Mouse (Mus musculus) embryonic facial prominence, embryonic 13.5 days (tissue): ENCODE data around the gene Nrxn3. TPM values are rescaled to one million over a fixed set of nuclear protein-coding genes. Genes with fewer than 3 reads are reported as not detected.

Source experiments
- ATAC-seq: fragments of 200-750 bp; cut with Nextera tagmentation; 2 replicates; pipeline ENCODE4 v1.8.0; 2017; ENCODE audit warnings: low read depth; ENCODE audit not compliant: insufficient number of reproducible peaks, insufficient read depth, low FRiP score, low TSS enrichment
- H3K27ac ChIP-seq: fragments of 300-500 bp; sonication (generic); 2 replicates; pipeline ENCODE4 v1.5.1; 2015; ENCODE audit warnings: moderate library complexity, mild to moderate bottlenecking, inconsistent platforms
- H3K27me3 ChIP-seq: fragments of 300-500 bp; sonication (generic); 2 replicates; pipeline ENCODE4 v1.6.1; 2015; ENCODE audit warnings: mild to moderate bottlenecking, inconsistent platforms
- H3K36me3 ChIP-seq: fragments of 300-500 bp; sonication (generic); 2 replicates; pipeline ENCODE4 v1.6.1; 2015; ENCODE audit warnings: mild to moderate bottlenecking, inconsistent platforms
- H3K4me1 ChIP-seq: fragments of 300-500 bp; sonication (generic); 2 replicates; pipeline ENCODE4 v1.6.1; 2015; ENCODE audit warnings: inconsistent platforms
- H3K4me2 ChIP-seq: fragments of 300-500 bp; sonication (generic); 2 replicates; pipeline ENCODE4 v1.6.1; 2015; ENCODE audit warnings: moderate library complexity, mild to moderate bottlenecking, inconsistent platforms
- H3K4me3 ChIP-seq: fragments of 300-500 bp; sonication (generic); 2 replicates; pipeline ENCODE4 v1.5.1; 2015; ENCODE audit warnings: mild to moderate bottlenecking, inconsistent platforms
- H3K9ac ChIP-seq: fragments of 300-500 bp; sonication (generic); 2 replicates; pipeline ENCODE4 v1.6.1; 2015; ENCODE audit warnings: mild to moderate bottlenecking, inconsistent platforms
- H3K9me3 ChIP-seq: fragments of 300-500 bp; sonication (generic); 2 replicates; pipeline ENCODE4 v1.6.1; 2016; ENCODE audit warnings: inconsistent platforms
- WGBS: fragments of 180-500 bp; shearing (Covaris S2); methylation state at CpG from one replicate; pipeline ENCODE4 v1.1.7; 2015; ENCODE audit warnings: mixed read lengths; 5-methylcytosine and 5-hydroxymethylcytosine counted together
- polyA plus RNA-seq: library from polyadenylated mRNA; unstranded; fragments of >200 nt; fragmentation: Nextera tagmentation; extraction: Ambion mirVana; gene quantifications from 2 replicates; pipeline ENCODE4 v1.2.1, GENCODE M21; 2015

Nrxn3 gene
- polyA plus RNA-seq, 1 experiment from 2014 or later, result 5.5 TPM

- WGBS, result 78% methylated on average over 1 of the region's 1 CpGs
- Histone ChIP-seq H3K27me3 (no peaks in the 10 kb centered on the region), H3K9me3 (no peaks in the 10 kb centered on the region), H3K4me2 (no peak overlapping the region), H3K27ac (no peak overlapping the region), H3K9ac (no peak overlapping the region), H3K36me3 (no peaks in the 10 kb centered on the region), H3K4me3 (no peak overlapping the region), H3K4me1 (no peaks in the 10 kb centered on the region)
- no peak for ATAC-seq
Measured at GRCm38 (mm10) chr12:89310200-89310599, 587.5 kb downstream of the Nrxn3 start.

DNA sequence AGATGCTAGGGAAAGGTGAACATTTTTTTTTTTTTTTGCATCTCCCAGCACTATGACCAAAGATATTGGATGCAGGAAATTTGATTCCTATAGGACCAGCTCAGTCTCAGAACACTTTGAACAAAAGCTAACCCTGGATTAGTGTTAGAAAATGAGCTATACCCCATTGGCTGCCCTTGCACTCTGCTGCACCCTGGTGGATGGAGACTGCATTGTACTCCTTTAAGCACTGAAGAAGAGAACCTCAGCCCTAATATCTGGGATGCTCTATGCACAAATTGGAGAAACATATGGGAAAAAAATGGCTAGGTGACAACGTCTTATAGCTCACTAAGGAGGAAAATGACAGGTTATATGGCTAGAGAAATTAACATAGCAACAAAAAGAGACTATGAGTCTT lies 589.9 kb downstream of the Nrxn3 start:
- Histone ChIP-seq H3K4me2 (no peak overlapping the region), H3K36me3 (no peaks in the 10 kb centered on the region), H3K27ac (no peak overlapping the region), H3K9ac (no peak overlapping the region), H3K9me3 (no peaks in the 10 kb centered on the region), H3K4me1 (no peaks in the 10 kb centered on the region), H3K27me3 (no peaks in the 10 kb centered on the region), H3K4me3 (no peak overlapping the region)
- ATAC-seq, result no peak
- 27% methylated on average over 1 of the region's 1 CpGs for WGBS

- Histone ChIP-seq H3K27ac (no peak overlapping the region), H3K4me3 (no peak overlapping the region), H3K4me1 (no peaks in the 10 kb centered on the region), H3K36me3 (no peaks in the 10 kb centered on the region), H3K9ac (no peak overlapping the region), H3K9me3 (no peaks in the 10 kb centered on the region), H3K4me2 (no peak overlapping the region), H3K27me3 (no peaks in the 10 kb centered on the region)
- no peak for ATAC-seq
- whole genome bisulfite sequencing, result 21% methylated on average over 8 of the region's 8 CpGs
Measured at GRCm38 (mm10) chr12:89325864-89326560, 603.3 kb downstream of the Nrxn3 start.

DNA sequence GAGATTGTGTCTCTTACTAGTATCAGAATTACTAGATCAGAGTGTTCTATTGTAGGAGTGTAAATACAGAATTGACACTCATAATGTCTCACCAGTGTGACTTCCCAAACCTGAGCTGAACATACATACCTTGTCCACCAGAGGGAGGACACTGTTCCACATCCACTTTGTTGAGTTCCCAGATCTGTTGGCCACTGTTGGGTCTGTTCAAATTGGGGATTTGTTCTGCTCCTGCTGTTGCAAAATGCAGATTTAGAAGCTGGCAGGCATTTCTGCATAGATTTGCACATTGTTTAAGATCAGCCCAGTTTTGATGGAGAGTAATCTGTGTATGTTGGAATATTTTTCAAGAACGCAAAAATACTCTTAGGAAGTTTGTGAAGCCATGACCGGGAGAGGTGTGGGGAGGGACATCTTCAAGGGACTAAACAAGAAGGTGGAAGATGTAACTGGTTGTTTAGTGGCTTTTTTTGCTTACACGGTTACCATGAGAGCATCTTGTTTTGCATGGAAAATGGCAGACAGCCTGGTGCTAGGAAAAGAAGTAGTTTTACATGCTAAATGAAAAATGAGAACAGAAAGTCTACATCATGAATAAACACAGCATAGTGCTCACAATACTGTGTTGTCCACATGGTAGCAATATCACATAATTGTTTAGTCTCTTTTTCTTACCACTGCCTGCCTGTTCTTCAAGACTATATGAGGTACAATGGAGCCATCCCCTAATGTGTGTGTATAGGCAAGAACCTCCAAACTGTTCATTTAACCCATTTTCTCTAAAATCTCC lies 609.0 kb downstream of the Nrxn3 start:
- no peak for ATAC-seq
- no peak overlapping the region for H3K4me2 ChIP-seq
- no peaks in the 10 kb centered on the region for H3K36me3 ChIP-seq
- H3K4me3 ChIP-seq, result no peak overlapping the region
- H3K9ac ChIP-seq, result no peak overlapping the region
- no peaks in the 10 kb centered on the region for H3K27me3 ChIP-seq
- no peaks in the 10 kb centered on the region for H3K4me1 ChIP-seq
- WGBS, result 92% methylated on average over 3 of the region's 3 CpGs
- H3K9me3 ChIP-seq, result no peaks in the 10 kb centered on the region
- no peak overlapping the region for H3K27ac ChIP-seq

DNA sequence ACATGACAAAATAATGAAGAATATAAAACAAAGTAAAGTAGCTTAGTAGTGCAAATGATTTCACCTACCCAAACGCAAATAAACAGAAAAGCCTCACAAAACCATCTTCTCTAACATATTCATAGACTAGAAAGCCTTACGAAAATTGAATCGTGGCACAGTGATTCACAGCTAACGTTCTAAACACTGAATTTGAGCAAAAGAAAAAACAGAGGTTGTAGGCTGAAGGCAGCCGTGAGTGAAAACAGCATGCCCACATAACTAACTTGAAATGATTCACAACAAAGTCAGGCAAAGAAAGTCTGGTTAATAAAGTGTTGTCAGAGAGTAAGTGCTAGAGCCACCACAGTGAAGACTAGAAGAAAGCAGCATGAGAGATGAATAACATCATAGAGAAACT lies 610.8 kb downstream of the Nrxn3 start:
- no peak overlapping the region for H3K4me2 ChIP-seq
- no peaks in the 10 kb centered on the region for H3K36me3 ChIP-seq
- no peaks in the 10 kb centered on the region for H3K4me1 ChIP-seq
- H3K4me3 ChIP-seq, result no peak overlapping the region
- no peak for ATAC-seq
- WGBS, result 85% methylated on average over 5 of the region's 5 CpGs
- no peak overlapping the region for H3K9ac ChIP-seq
- no peaks in the 10 kb centered on the region for H3K9me3 ChIP-seq
- no peaks in the 10 kb centered on the region for H3K27me3 ChIP-seq
- no peak overlapping the region for H3K27ac ChIP-seq

DNA sequence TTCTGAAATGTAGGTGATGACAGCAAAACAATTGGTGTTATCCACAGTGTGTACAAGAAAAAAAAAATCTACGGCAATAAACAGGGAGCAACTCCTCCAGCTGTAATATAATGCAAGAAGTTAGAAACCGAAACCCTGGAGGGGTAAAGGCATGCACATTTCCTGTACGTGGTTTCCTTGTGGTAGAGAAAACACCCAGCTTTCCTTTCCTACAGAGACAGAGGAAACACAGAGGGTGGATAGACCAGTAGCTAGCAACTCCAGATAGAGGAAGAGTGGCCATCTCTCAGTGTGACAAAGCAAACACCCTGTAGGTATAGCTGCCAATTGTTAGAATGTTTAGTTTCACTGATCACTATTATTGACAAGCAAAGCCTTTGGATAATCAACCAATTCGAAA lies 642.2 kb downstream of the Nrxn3 start:
- Histone ChIP-seq H3K4me3 (no peak overlapping the region), H3K36me3 (no peaks in the 10 kb centered on the region), H3K4me1 (no peaks in the 10 kb centered on the region), H3K27me3 (no peaks in the 10 kb centered on the region), H3K27ac (no peak overlapping the region), H3K9ac (no peak overlapping the region), H3K9me3 (no peaks in the 10 kb centered on the region), H3K4me2 (no peak overlapping the region)
- no peak for ATAC-seq
- WGBS, result 43% methylated on average over 4 of the region's 4 CpGs

GRCm38 (mm10) chr12:89369939-89370338 lies 647.3 kb downstream of the Nrxn3 start:
- no peak overlapping the region for H3K4me2 ChIP-seq
- no peak overlapping the region for H3K27ac ChIP-seq
- H3K9me3 ChIP-seq, result no peaks in the 10 kb centered on the region
- no peaks in the 10 kb centered on the region for H3K36me3 ChIP-seq
- no peaks in the 10 kb centered on the region for H3K27me3 ChIP-seq
- no peak for ATAC-seq
- no peaks in the 10 kb centered on the region for H3K4me1 ChIP-seq
- H3K9ac ChIP-seq, result no peak overlapping the region
- WGBS, result 52% methylated on average over 1 of the region's 1 CpGs
- no peak overlapping the region for H3K4me3 ChIP-seq

DNA sequence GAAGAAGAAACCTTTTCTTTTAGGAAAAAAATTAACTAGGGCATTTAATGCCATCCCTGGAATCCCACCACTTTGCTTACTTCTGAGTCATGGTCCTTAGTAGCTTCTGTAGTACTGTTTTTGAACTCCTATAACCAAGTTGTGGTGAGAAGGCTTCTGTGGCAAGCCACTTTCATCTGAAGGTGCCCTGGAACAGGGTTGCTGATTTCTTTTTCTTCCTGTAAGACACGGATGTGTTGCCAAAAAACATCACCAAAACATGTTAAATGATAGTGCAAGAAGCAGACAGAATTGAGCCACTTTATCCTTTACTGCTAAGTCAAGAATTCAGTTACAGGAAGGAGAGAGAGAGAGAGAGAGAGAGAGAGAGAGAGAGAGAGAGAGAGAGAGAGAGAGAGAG lies 653.9 kb downstream of the Nrxn3 start:
- 64% methylated on average over 1 of the region's 1 CpGs for WGBS
- Histone ChIP-seq H3K4me2 (no peak overlapping the region), H3K27me3 (no peaks in the 10 kb centered on the region), H3K9ac (no peak overlapping the region), H3K9me3 (no peaks in the 10 kb centered on the region), H3K27ac (no peak overlapping the region), H3K4me1 (no peaks in the 10 kb centered on the region), H3K36me3 (no peaks in the 10 kb centered on the region), H3K4me3 (no peak overlapping the region)
- no peak for ATAC-seq

GRCm38 (mm10) chr12:89377051-89377643 lies 654.5 kb downstream of the Nrxn3 start:
- no peak overlapping the region for H3K4me3 ChIP-seq
- ATAC-seq, result no peak
- no peaks in the 10 kb centered on the region for H3K9me3 ChIP-seq
- H3K9ac ChIP-seq, result no peak overlapping the region
- H3K4me2 ChIP-seq, result no peak overlapping the region
- no peaks in the 10 kb centered on the region for H3K36me3 ChIP-seq
- WGBS, result 46% methylated on average over 5 of the region's 5 CpGs
- no peaks in the 10 kb centered on the region for H3K4me1 ChIP-seq
- no peaks in the 10 kb centered on the region for H3K27me3 ChIP-seq
- no peak overlapping the region for H3K27ac ChIP-seq

- WGBS, result 79% methylated on average over 2 of the region's 2 CpGs
- ATAC-seq, result no peak
Measured at GRCm38 (mm10) chr12:89377687-89378086, 655.0 kb downstream of the Nrxn3 start.

GRCm38 (mm10) chr12:89383254-89383653 lies 660.6 kb downstream of the Nrxn3 start:
- Histone ChIP-seq H3K36me3 (no peaks in the 10 kb centered on the region), H3K4me1 (no peaks in the 10 kb centered on the region), H3K9ac (no peak overlapping the region), H3K4me2 (no peak overlapping the region), H3K4me3 (no peak overlapping the region), H3K9me3 (no peaks in the 10 kb centered on the region), H3K27ac (no peak overlapping the region), H3K27me3 (no peaks in the 10 kb centered on the region)
- WGBS, result 12% methylated on average over 3 of the region's 3 CpGs
- ATAC-seq, result no peak

More at GRCm38 (mm10) chr12:89377687-89378086, 655.0 kb downstream of the Nrxn3 start:
- Histone ChIP-seq H3K9ac (no peak overlapping the region), H3K9me3 (no peaks in the 10 kb centered on the region), H3K4me3 (no peak overlapping the region), H3K4me2 (no peak overlapping the region), H3K36me3 (no peaks in the 10 kb centered on the region), H3K27me3 (no peaks in the 10 kb centered on the region), H3K27ac (no peak overlapping the region), H3K4me1 (no peaks in the 10 kb centered on the region)
